Mouse (Mus musculus) intestine, postnatal 0 days (tissue): ENCODE measurements around the gene 2010109A12Rik. TPM values are rescaled to one million over a fixed set of nuclear protein-coding genes. Genes with fewer than 3 reads are reported as not detected.

Experiments used
- ATAC-seq: fragments of 200-750 bp; cut with Nextera tagmentation; 2 replicates; pipeline ENCODE4 v1.8.0; 2017; ENCODE audit warnings: mild to moderate bottlenecking, moderate TSS enrichment, moderate library complexity
- H3K27ac ChIP-seq: fragments of 300-500 bp; sonication (generic); 2 replicates; pipeline ENCODE4 v1.5.1; 2014; ENCODE audit warnings: mild to moderate bottlenecking, low read depth, low read length, moderate library complexity
- H3K27me3 ChIP-seq: fragments of 300-500 bp; sonication (generic); replicated peaks from 2 replicates; pipeline ENCODE4 v1.6.1; 2014; ENCODE audit warnings: low read length, mixed read lengths; ENCODE audit not compliant: control insufficient read depth, insufficient read depth
- H3K36me3 ChIP-seq: fragments of 300-500 bp; sonication (generic); 2 replicates; pipeline ENCODE4 v1.6.1; 2014; ENCODE audit warnings: mild to moderate bottlenecking, moderate library complexity; ENCODE audit not compliant: control insufficient read depth, insufficient read depth
- H3K4me1 ChIP-seq: fragments of 300-500 bp; sonication (generic); replicated peaks from 2 replicates; pipeline ENCODE4 v1.6.1; 2014; ENCODE audit warnings: antibody characterized with exemption, low read length, mixed read lengths; ENCODE audit not compliant: control insufficient read depth, insufficient read depth
- H3K4me2 ChIP-seq: fragments of 300-500 bp; sonication (generic); replicated peaks from 2 replicates; pipeline ENCODE4 v1.6.1; 2014; ENCODE audit warnings: low read depth, mild to moderate bottlenecking, moderate library complexity
- H3K4me3 ChIP-seq: fragments of 300-500 bp; sonication (generic); 2 replicates; pipeline ENCODE4 v1.5.1; 2014; ENCODE audit warnings: low read depth, low read length
- H3K9ac ChIP-seq: fragments of 300-500 bp; sonication (generic); 2 replicates; pipeline ENCODE4 v1.6.1; 2014; ENCODE audit warnings: mild to moderate bottlenecking, low read depth, low read length
- H3K9me3 ChIP-seq: fragments of 300-500 bp; sonication (generic); 2 replicates; pipeline ENCODE4 v1.6.1; 2016; ENCODE audit warnings: mixed run types; ENCODE audit not compliant: control insufficient read depth
- CTCF ChIP-seq: sonication (generic); IDR thresholded peaks from 2 replicates; pipeline ENCODE4 v1.5.1; 2016; ENCODE audit warnings: low read depth, mild to moderate bottlenecking, control low read depth, antibody characterized with exemption, moderate library complexity
- WGBS: fragments of 180-500 bp; shearing (Covaris S2); extraction: QIAGEN DNeasy Blood & Tissue Kit; methylation state at CpG from one replicate; pipeline ENCODE4 v1.1.7; 2014; 5-methylcytosine and 5-hydroxymethylcytosine counted together
- polyA plus RNA-seq: library from polyadenylated mRNA; unstranded; fragments of >200 nt; fragmentation: Nextera tagmentation; extraction: Ambion mirVana; gene quantifications from 2 replicates; pipeline ENCODE4 v1.2.1, GENCODE M21; 2015

Gene 2010109A12Rik
- polyA plus RNA-seq, 1 experiment from 2014 or later = 1.3 TPM

- Histone ChIP-seq H3K4me2 (no peak overlapping the region), H3K4me3 (no peak overlapping the region), H3K4me1 (no peaks in the 10 kb centered on the region), H3K9ac (no peak overlapping the region), H3K27me3 (no peaks in the 10 kb centered on the region), H3K36me3 (no peaks in the 10 kb centered on the region), H3K27ac (no peak overlapping the region), H3K9me3 (no peaks in the 10 kb centered on the region)
- 51% methylated on average over 3 of the region's 3 CpGs for WGBS
- no peak for TF ChIP-seq CTCF
- ATAC-seq = no peak
These were observed 15.3 kb downstream of the 2010109A12Rik start for GRCm38 (mm10) chr5:93221661-93222060.

- TF ChIP-seq CTCF = no peak
- no peak overlapping the region for H3K9ac ChIP-seq
- H3K36me3 ChIP-seq = no peaks in the 10 kb centered on the region
- no peaks in the 10 kb centered on the region for H3K9me3 ChIP-seq
- 73% methylated on average over 2 of the region's 2 CpGs for WGBS
- no peak overlapping the region for H3K4me3 ChIP-seq
- no peaks in the 10 kb centered on the region for H3K27me3 ChIP-seq
- no peak for ATAC-seq
- H3K27ac ChIP-seq = no peak overlapping the region
- H3K4me1 ChIP-seq = no peaks in the 10 kb centered on the region
- H3K4me2 ChIP-seq = no peak overlapping the region
These were observed 18.2 kb downstream of the 2010109A12Rik start for GRCm38 (mm10) chr5:93224549-93224948.

- no peak overlapping the region for H3K4me3 ChIP-seq
- no peak overlapping the region for H3K9ac ChIP-seq
- no peaks in the 10 kb centered on the region for H3K4me1 ChIP-seq
- H3K4me2 ChIP-seq = no peak overlapping the region
- WGBS = 64% methylated on average over 3 of the region's 3 CpGs
- no peaks in the 10 kb centered on the region for H3K9me3 ChIP-seq
- TF ChIP-seq CTCF = no peak
- H3K36me3 ChIP-seq = no peaks in the 10 kb centered on the region
- no peaks in the 10 kb centered on the region for H3K27me3 ChIP-seq
- no peak overlapping the region for H3K27ac ChIP-seq
- no peak for ATAC-seq
These were observed 20.8 kb downstream of the 2010109A12Rik start for GRCm38 (mm10) chr5:93227157-93227556.

GRCm38 (mm10) chr5:93229527-93229926, 23.2 kb downstream of the 2010109A12Rik start:
- Histone ChIP-seq H3K4me2 (no peak overlapping the region), H3K27me3 (no peaks in the 10 kb centered on the region), H3K36me3 (no peaks in the 10 kb centered on the region), H3K4me3 (no peak overlapping the region), H3K9ac (no peak overlapping the region), H3K27ac (no peak overlapping the region), H3K9me3 (no peaks in the 10 kb centered on the region), H3K4me1 (no peaks in the 10 kb centered on the region)
- 82% methylated on average over 2 of the region's 2 CpGs for WGBS
- ATAC-seq = no peak
- no peak for TF ChIP-seq CTCF

- TF ChIP-seq CTCF = no peak
- WGBS = 71% methylated on average over 3 of the region's 3 CpGs
- ATAC-seq = no peak
- Histone ChIP-seq H3K27ac (no peak overlapping the region), H3K36me3 (no peaks in the 10 kb centered on the region), H3K27me3 (no peaks in the 10 kb centered on the region), H3K9me3 (no peaks in the 10 kb centered on the region), H3K4me1 (no peaks in the 10 kb centered on the region), H3K4me2 (no peak overlapping the region), H3K9ac (no peak overlapping the region), H3K4me3 (no peak overlapping the region)
These were observed 25.4 kb downstream of the 2010109A12Rik start for GRCm38 (mm10) chr5:93231721-93232120.

GRCm38 (mm10) chr5:93232838-93233237, 26.5 kb downstream of the 2010109A12Rik start:
- no peaks in the 10 kb centered on the region for H3K9me3 ChIP-seq
- no peak overlapping the region for H3K4me3 ChIP-seq
- no peak overlapping the region for H3K4me2 ChIP-seq
- ATAC-seq = no peak
- H3K27me3 ChIP-seq = no peaks in the 10 kb centered on the region
- no peak overlapping the region for H3K9ac ChIP-seq
- no peak for TF ChIP-seq CTCF
- H3K36me3 ChIP-seq = no peaks in the 10 kb centered on the region
- 83% methylated on average over 2 of the region's 2 CpGs for WGBS
- H3K27ac ChIP-seq = no peak overlapping the region
- H3K4me1 ChIP-seq = no peaks in the 10 kb centered on the region

GRCm38 (mm10) chr5:93234130-93234529, 27.8 kb downstream of the 2010109A12Rik start:
- no peak overlapping the region for H3K4me3 ChIP-seq
- 65% methylated on average over 4 of the region's 4 CpGs for WGBS
- no peak overlapping the region for H3K27ac ChIP-seq
- no peak for TF ChIP-seq CTCF
- H3K9ac ChIP-seq = no peak overlapping the region
- no peak overlapping the region for H3K4me2 ChIP-seq
- ATAC-seq = no peak
- H3K36me3 ChIP-seq = no peaks in the 10 kb centered on the region
- no peaks in the 10 kb centered on the region for H3K27me3 ChIP-seq
- no peaks in the 10 kb centered on the region for H3K9me3 ChIP-seq
- H3K4me1 ChIP-seq = no peaks in the 10 kb centered on the region
